Mouse (Mus musculus): ENCODE results near the gene Cmklr1.

DNA sequence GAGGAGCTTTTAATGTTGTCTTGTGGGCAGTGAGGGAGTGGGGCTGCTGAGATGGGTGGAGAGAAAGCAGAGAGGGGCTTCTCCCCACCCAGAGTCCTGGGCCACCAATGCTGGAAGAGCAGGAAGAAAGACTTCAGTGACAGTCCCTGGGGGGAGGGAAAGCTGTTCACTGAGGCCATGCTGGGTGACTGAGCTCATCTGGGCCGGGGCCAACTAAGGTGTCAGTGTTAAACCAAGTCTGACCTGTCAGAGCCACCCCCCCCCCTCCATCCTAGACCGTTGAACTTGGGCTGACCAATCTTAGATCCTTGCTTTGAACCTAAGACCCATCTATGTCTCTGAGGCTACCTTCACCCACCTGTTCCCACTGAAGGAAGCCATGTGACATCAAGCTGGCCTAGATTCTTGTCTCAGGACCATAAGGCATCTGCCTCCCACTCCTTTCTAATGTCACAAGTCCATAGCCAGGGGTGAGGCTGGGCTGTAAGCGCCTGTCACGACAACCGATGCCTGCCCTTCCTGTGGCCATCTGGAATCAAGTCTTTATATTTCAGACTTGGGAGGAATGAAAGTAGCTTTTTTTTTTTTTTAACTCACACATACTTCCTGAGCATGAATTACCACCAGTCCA lies 60.1 kb downstream of the Cmklr1 start:
- TF ChIP-seq CTCF (conservative IDR thresholded peaks at IDR 0.05; ENCODE audit: low read length) (no peak), NANOG (IDR thresholded peaks at IDR 0.05; ENCODE audit: borderline replicate concordance, low read length) (no peak)

Data from E14TG2a.4 (cell line).